Mouse (Mus musculus): ENCODE measurements around the gene Homer2. TPM values are rescaled to one million over a fixed set of nuclear protein-coding genes. Genes with fewer than 3 reads are reported as not detected.
A peak's percentile ranks its signal among the peaks of the same experiment; 100 is the strongest.

Homer2 gene
- polyA plus RNA-seq, 1 experiment from 2014 or later = 27.0 TPM

- ATAC-seq (ENCODE audit: low FRiP score) = no peak
- WGBS = 83% methylated on average over 4 of the region's 4 CpGs
These were observed 143.8 kb downstream of the Homer2 start for GRCm38 (mm10) chr7:81563506-81564015.

DNA sequence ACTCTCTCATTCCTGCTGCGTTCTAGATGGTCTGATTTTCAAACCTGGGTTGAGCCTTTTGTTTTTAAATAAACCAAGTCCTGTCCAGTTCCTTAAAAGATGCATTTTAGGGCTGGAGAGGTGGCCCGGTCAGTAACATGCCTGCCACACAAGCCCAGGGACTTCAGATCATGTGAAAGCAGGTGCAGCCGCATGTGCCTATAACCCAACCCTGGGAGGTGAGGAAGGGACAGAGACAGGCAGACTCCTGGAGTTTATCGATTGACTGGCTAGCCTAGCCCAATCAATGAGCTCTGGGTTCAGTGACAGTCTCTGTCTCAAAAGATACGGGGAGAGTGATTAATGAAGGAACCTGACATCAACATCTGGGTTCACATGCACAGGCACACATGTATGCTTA is 146.1 kb downstream of the Homer2 start:
- 68% methylated on average over 5 of the region's 5 CpGs for WGBS
- peak overlapping the region; percentile 14 for H3K27ac ChIP-seq

More at GRCm38 (mm10) chr7:81563506-81564015, 143.8 kb downstream of the Homer2 start:
- Histone ChIP-seq H3K4me3 (no peak overlapping the region), H3K9ac (no peak overlapping the region), H3K36me3 (no peaks in the 10 kb centered on the region), H3K27ac (no peak overlapping the region), H3K27me3 (no peaks in the 10 kb centered on the region), H3K4me1 (replicated peaks) (peaks cover 22% of the 10 kb centered on the region), H3K9me3 (no peaks in the 10 kb centered on the region), H3K4me2 (no peak overlapping the region)

GRCm38 (mm10) chr7:81560101-81561049 is 147.0 kb downstream of the Homer2 start:
- WGBS = 59% methylated on average over 8 of the region's 8 CpGs
- no peaks in the 10 kb centered on the region for H3K36me3 ChIP-seq

More for the DNA sequence above, 146.1 kb downstream of the Homer2 start:
- no peaks in the 10 kb centered on the region for H3K27me3 ChIP-seq
- no peak overlapping the region for H3K4me3 ChIP-seq
- ATAC-seq (ENCODE audit: low FRiP score) = no peak
- peaks cover 25% of the 10 kb centered on the region for H3K4me1 ChIP-seq (replicated peaks)
- H3K36me3 ChIP-seq = no peaks in the 10 kb centered on the region
- H3K9me3 ChIP-seq = no peaks in the 10 kb centered on the region
- H3K9ac ChIP-seq = no peak overlapping the region
- H3K4me2 ChIP-seq = no peak overlapping the region

DNA sequence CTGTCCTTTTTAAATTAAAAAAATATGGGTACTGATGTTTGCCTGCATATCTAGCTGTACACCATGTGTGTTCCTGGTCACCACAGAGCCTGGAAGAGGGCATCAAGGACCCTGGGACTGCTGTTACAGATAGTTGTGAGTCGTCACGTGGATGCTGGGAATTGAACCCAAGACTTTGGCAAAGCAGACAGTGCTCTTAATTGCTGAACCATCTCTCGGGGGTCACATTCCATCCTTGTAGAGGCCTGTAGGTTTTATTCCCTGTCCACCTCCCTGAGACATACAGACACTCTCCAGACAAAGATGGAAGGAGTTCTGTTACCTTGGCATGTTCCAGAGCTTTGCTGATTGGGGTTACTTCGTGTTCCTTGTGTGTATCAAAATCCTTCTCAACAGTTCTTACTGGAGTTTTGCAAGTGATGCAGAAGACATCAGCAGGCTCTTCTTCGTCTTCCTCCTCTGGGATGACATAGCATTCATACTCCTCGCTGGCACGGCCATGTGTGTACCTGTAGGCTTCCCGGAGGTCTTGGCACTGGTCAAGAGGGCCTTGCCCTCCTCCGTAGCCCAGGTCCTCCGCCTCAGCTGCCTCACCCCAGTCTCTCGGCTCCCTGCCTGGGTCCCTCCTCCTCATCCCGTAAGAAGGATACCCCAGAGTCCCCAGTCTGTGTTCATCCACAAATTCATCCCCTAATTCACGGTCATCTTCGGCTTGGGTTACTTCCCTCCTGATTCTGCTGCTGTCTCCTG is 147.9 kb downstream of the Homer2 start:
- no peak for ATAC-seq (ENCODE audit: low FRiP score)
- H3K36me3 ChIP-seq = no peaks in the 10 kb centered on the region
- no peak overlapping the region for H3K9ac ChIP-seq
- peaks cover 19% of the 10 kb centered on the region for H3K4me1 ChIP-seq (replicated peaks)
- WGBS = 86% methylated on average over 14 of the region's 14 CpGs
- H3K4me2 ChIP-seq = no peak overlapping the region
- no peak overlapping the region for H3K4me3 ChIP-seq
- no peaks in the 10 kb centered on the region for H3K27me3 ChIP-seq
- H3K9me3 ChIP-seq = no peaks in the 10 kb centered on the region
- H3K27ac ChIP-seq = no peak overlapping the region

More at GRCm38 (mm10) chr7:81560101-81561049, 147.0 kb downstream of the Homer2 start:
- 0 out of 2 replicates have a peak, but pooled peaks have one; percentile 21 for ATAC-seq (ENCODE audit: low FRiP score)
- no peak overlapping the region for H3K9ac ChIP-seq
- H3K27ac ChIP-seq = peak overlapping the region; percentile 23
- H3K4me3 ChIP-seq = no peak overlapping the region
- H3K9me3 ChIP-seq = no peaks in the 10 kb centered on the region
- H3K27me3 ChIP-seq = no peaks in the 10 kb centered on the region
- peaks cover 21% of the 10 kb centered on the region for H3K4me1 ChIP-seq (replicated peaks)
- H3K4me2 ChIP-seq = no peak overlapping the region

GRCm38 (mm10) chr7:81557985-81558360 is 149.4 kb downstream of the Homer2 start:
- Histone ChIP-seq H3K9ac (no peak overlapping the region), H3K9me3 (no peaks in the 10 kb centered on the region), H3K4me3 (no peak overlapping the region), H3K4me2 (no peak overlapping the region), H3K27me3 (no peaks in the 10 kb centered on the region), H3K27ac (no peak overlapping the region), H3K4me1 (replicated peaks) (peaks cover 27% of the 10 kb centered on the region), H3K36me3 (no peaks in the 10 kb centered on the region)
- 69% methylated on average over 4 of the region's 4 CpGs for WGBS
- ATAC-seq (ENCODE audit: low FRiP score) = no peak

GRCm38 (mm10) chr7:81557252-81557984 is 149.9 kb downstream of the Homer2 start:
- ATAC-seq (ENCODE audit: low FRiP score) = no peak
- Histone ChIP-seq H3K9me3 (no peaks in the 10 kb centered on the region), H3K4me1 (replicated peaks) (peaks cover 27% of the 10 kb centered on the region), H3K27me3 (no peaks in the 10 kb centered on the region), H3K4me3 (no peak overlapping the region), H3K27ac (no peak overlapping the region), H3K36me3 (no peaks in the 10 kb centered on the region), H3K9ac (no peak overlapping the region), H3K4me2 (no peak overlapping the region)
- 79% methylated on average over 7 of the region's 7 CpGs for WGBS

- ATAC-seq (ENCODE audit: low FRiP score) = no peak
These were observed 150.5 kb downstream of the Homer2 start for GRCm38 (mm10) chr7:81556839-81557238.

DNA sequence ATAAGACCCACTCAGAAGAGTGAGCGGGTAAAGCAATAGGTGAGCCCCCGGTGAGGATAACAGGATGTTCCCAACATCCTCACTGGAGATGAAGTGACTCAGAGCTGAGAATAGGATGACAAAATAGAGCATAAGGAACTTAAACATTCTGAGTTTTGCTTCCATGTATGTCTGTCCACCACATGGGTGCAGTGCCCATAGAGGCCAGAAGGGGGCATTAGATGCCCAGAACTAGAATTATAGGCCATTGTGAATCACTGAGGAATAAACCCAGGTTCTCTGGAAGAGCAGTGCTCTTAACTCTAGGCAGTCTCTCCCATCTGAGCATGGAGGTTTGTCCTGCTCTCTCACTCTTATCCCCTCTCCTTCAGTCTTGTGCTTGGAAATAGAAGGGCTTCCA is 153.0 kb downstream of the Homer2 start:
- Histone ChIP-seq H3K27me3 (no peaks in the 10 kb centered on the region), H3K9ac (no peak overlapping the region), H3K4me3 (no peak overlapping the region), H3K9me3 (no peaks in the 10 kb centered on the region), H3K27ac (no peak overlapping the region), H3K36me3 (no peaks in the 10 kb centered on the region), H3K4me1 (replicated peaks) (peaks cover 11% of the 10 kb centered on the region; the same call in 1 of the 2 replicates), H3K4me2 (no peak overlapping the region)
- no peak for ATAC-seq (ENCODE audit: low FRiP score)
- 92% methylated on average over 2 of the region's 2 CpGs for WGBS

More at GRCm38 (mm10) chr7:81556839-81557238, 150.5 kb downstream of the Homer2 start:
- Histone ChIP-seq H3K4me2 (no peak overlapping the region), H3K36me3 (no peaks in the 10 kb centered on the region), H3K4me3 (no peak overlapping the region), H3K9me3 (no peaks in the 10 kb centered on the region), H3K27me3 (no peaks in the 10 kb centered on the region), H3K9ac (no peak overlapping the region), H3K4me1 (replicated peaks) (peaks cover 27% of the 10 kb centered on the region), H3K27ac (no peak overlapping the region)
- 85% methylated on average over 4 of the region's 4 CpGs for WGBS

GRCm38 (mm10) chr7:81553589-81553988 is 153.7 kb downstream of the Homer2 start:
- H3K4me3 ChIP-seq = no peak overlapping the region
- H3K9ac ChIP-seq = no peak overlapping the region
- no peaks in the 10 kb centered on the region for H3K36me3 ChIP-seq
- H3K4me1 ChIP-seq (replicated peaks) = peaks cover 11% of the 10 kb centered on the region; the same call in 1 of the 2 replicates
- no peaks in the 10 kb centered on the region for H3K9me3 ChIP-seq
- H3K4me2 ChIP-seq = no peak overlapping the region
- ATAC-seq (ENCODE audit: low FRiP score) = no peak
- no peak overlapping the region for H3K27ac ChIP-seq
- 41% methylated on average over 4 of the region's 4 CpGs for WGBS
- no peaks in the 10 kb centered on the region for H3K27me3 ChIP-seq

All from hindbrain, embryonic 13.5 days (tissue).